Comparison of ENCODE assay signal across 8 mouse cellular contexts in the genomic region with DNA sequence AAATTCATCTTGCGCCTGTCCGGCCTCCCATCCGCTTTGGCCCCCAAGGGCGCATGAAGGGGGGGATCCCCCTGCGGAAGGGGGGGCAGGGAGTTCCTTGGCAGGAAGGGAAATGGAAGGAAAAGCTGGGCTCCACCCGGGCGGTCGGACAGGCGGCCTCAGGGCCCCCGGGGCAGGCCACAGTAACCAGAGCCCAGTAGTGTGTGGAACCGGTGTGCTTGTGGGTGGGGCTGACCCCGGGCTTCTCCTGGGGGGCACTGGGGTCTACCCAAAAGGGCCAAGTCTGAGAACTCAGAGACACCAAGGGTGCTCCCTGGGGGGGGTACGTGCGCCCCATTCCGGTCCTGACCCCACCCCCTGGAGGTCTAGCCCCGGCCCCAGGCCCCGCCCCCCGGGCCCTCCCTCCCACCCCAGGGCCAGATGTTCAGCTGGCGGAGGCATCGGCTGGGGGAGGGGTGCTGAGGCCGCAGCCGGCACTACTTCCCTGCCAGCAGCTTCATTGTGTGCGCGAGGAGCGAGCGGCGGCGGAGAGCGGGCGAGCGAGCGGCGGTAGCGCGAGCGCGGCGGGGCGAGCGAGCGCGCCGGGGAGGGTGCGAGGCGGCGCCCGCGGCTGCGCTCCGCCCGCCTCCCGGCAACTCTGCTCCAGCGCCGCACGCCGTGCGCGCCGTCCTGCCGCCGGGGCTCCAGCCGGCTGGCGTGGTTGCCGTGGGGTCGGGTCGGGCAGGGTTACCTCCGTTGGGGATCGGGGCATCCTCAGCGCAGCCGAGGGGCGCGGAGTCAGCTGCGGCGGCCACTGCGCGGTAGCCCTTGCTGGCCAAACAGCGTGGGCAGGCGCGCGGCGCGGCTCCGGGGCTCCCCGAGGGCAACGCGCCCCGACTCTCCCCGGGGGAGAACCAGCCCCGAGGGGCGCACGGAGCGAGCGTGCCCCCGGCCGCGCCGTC. TPM values are rescaled to one million over a fixed set of nuclear protein-coding genes. Genes with fewer than 3 reads are reported as not detected.
DNase-seq lines count a peak whose midpoint lies in the region; ATAC-seq lines count a peak whose summit lies in the region.

No protein-coding gene starts in this region.

- no peaks in the 10 kb centered on the region for H3K79me2 ChIP-seq in macrophage (ENCODE audit: inconsistent target)

- ATAC-seq in hindbrain, embryonic 11.5 days (ENCODE audit: low FRiP score) = peak; percentile 54

- H3K4me1 ChIP-seq in brown adipose tissue, adult 24 weeks (ENCODE audit: control insufficient read depth, insufficient read depth, insufficient read length, low read length) = peaks cover 10% of the 10 kb centered on the region
- peaks cover 39% of the 10 kb centered on the region for H3K4me1 ChIP-seq in hindbrain, embryonic 11.5 days (replicated peaks; ENCODE audit: control insufficient read depth, insufficient read depth, low read length)

- peak; percentile 89 for DNase-seq in MN1 (ENCODE audit: low spot score)
- peak; percentile 67 to 77 for DNase-seq in frontal cortex, postnatal 10 days (ENCODE audit: low spot score in 2 of 2)
- peak; percentile 92 for DNase-seq in hindbrain, embryonic 11.5 days (ENCODE audit: low spot score)
- peak; percentile 71 to 73 for DNase-seq in layer of hippocampus, postnatal 36 days
- peak; percentile 80 for DNase-seq in right cerebral cortex, adult 18-20 months
- DNase-seq in yolk sac, embryonic 10.5 days (ENCODE audit: low spot score) = peak; percentile 90

- H3K9ac ChIP-seq in hindbrain, embryonic 11.5 days (ENCODE audit: low read depth, low read length) = peak overlapping the region; percentile 99

- no peaks in the 10 kb centered on the region for H3K9me3 ChIP-seq in hindbrain, embryonic 11.5 days (ENCODE audit: control insufficient read depth, low read length)

- peak overlapping the region; percentile 85 for H3K4me2 ChIP-seq in hindbrain, embryonic 11.5 days (replicated peaks; ENCODE audit: low read depth, low read length)

- peak overlapping the region; percentile 71 for H3K4me3 ChIP-seq in brown adipose tissue, adult 24 weeks (ENCODE audit: insufficient read depth, low read depth, low read length)
- peak overlapping the region; percentile 99 for H3K4me3 ChIP-seq in hindbrain, embryonic 11.5 days (ENCODE audit: low read depth, low read length)
- H3K4me3 ChIP-seq in macrophage (ENCODE audit: inconsistent target) = peak overlapping the region; percentile 12; the same call in 1 of the 2 replicates

- H3K27me3 ChIP-seq in hindbrain, embryonic 11.5 days (ENCODE audit: control insufficient read depth, insufficient read depth, low read length) = no peaks in the 10 kb centered on the region

- H3K27ac ChIP-seq in brown adipose tissue, adult 24 weeks (replicated peaks; ENCODE audit: low read depth, low read length) = no peak overlapping the region
- peak overlapping the region; percentile 100 for H3K27ac ChIP-seq in hindbrain, embryonic 11.5 days (ENCODE audit: low read depth, low read length)
- no peak overlapping the region for H3K27ac ChIP-seq in macrophage

- H3K36me3 ChIP-seq in hindbrain, embryonic 11.5 days (ENCODE audit: control insufficient read depth, insufficient read depth, low read length) = peaks cover 14% of the 10 kb centered on the region
- H3K36me3 ChIP-seq in macrophage (ENCODE audit: inconsistent target) = no peaks in the 10 kb centered on the region

- WGBS in hindbrain, embryonic 11.5 days = under 1% methylated on average over 57 of the region's 97 CpGs
- under 1% methylated on average over 86 of the region's 97 CpGs for WGBS in macrophage (ENCODE audit: missing documents)

RNA-seq across cellular contexts. Expression of a gene that starts 0.9 kb away (rescaled TPM):
- 1.0 and 7.8 TPM in 2 replicates for polyA plus RNA-seq in brown adipose tissue, adult 24 weeks (2012; ENCODE audit: insufficient read depth, insufficient read length, missing spikeins)
- polyA plus RNA-seq in hindbrain, embryonic 11.5 days (2014; fragmentation: Nextera tagmentation; extraction: Ambion mirVana) = 28.1 and 31.4 TPM in 2 replicates
- total RNA-seq in layer of hippocampus, postnatal 36 days (2021) = 10 to 100 TPM; 17.5 to 18.7 TPM
- 10 to 100 TPM in 1 of 26 experiments, 1 to 10 TPM in 14, under 1 TPM in 7, not detected in 4; 0.33 to 19.0 (median 1.8) TPM for total RNA-seq in macrophage (2018; cell fraction: chromatin; rRNA removed)
- total RNA-seq in macrophage (2018; cell fraction: cytosol; rRNA removed) = 1 to 10 TPM in 4 of 26 experiments, under 1 TPM in 19, not detected in 3; 0.07 to 1.8 (median 0.41) TPM
- total RNA-seq in macrophage (2018; cell fraction: nucleus; rRNA removed) = 1 to 10 TPM in 10 of 26 experiments, under 1 TPM in 10, not detected in 6; 0.25 to 4.5 (median 1.0) TPM
- polyA plus RNA-seq in macrophage (2018) = 0.52 to 0.81 TPM (median 0.66 TPM) in 3 replicates

RNA-seq across cellular contexts. Expression of a gene that starts 27.1 kb away (rescaled TPM):
- polyA plus RNA-seq in brown adipose tissue, adult 24 weeks (2012; ENCODE audit: insufficient read depth, insufficient read length, missing spikeins) = 9.6 and 10.3 TPM in 2 replicates
- 79.9 and 87.6 TPM in 2 replicates for polyA plus RNA-seq in hindbrain, embryonic 11.5 days (2014; fragmentation: Nextera tagmentation; extraction: Ambion mirVana)
- total RNA-seq in layer of hippocampus, postnatal 36 days (2021) = 10 to 100 TPM; 31.6 to 38.6 TPM
- total RNA-seq in macrophage (2018; cell fraction: chromatin; rRNA removed) = 100 to 1,000 TPM in 6 of 26 experiments, 10 to 100 TPM in 20; 43.7 to 118 (median 77.6) TPM
- 10 to 100 TPM; 17.6 to 32.0 (median 25.1) TPM for total RNA-seq in macrophage (2018; cell fraction: cytosol; rRNA removed)
- total RNA-seq in macrophage (2018; cell fraction: nucleus; rRNA removed) = 10 to 100 TPM; 32.1 to 95.4 (median 52.3) TPM
- 17.5 to 29.1 TPM (median 25.8 TPM) in 3 replicates for polyA plus RNA-seq in macrophage (2018)

RNA-seq across cellular contexts. Expression of a gene that starts 50.6 kb away (rescaled TPM):
- polyA plus RNA-seq in brown adipose tissue, adult 24 weeks (2012; ENCODE audit: insufficient read depth, insufficient read length, missing spikeins) = 4,354 and 4,380 TPM in 2 replicates
- polyA plus RNA-seq in hindbrain, embryonic 11.5 days (2014; fragmentation: Nextera tagmentation; extraction: Ambion mirVana) = 762 and 780 TPM in 2 replicates
- total RNA-seq in layer of hippocampus, postnatal 36 days (2021) = 1,000 to 10,000 TPM; 1,005 to 1,018 TPM
- total RNA-seq in macrophage (2018; cell fraction: chromatin; rRNA removed) = 10 to 100 TPM in 17 of 26 experiments, 1 to 10 TPM in 8, not detected in 1; 3.1 to 75.9 (median 13.0) TPM
- total RNA-seq in macrophage (2018; cell fraction: cytosol; rRNA removed) = 100 to 1,000 TPM; 349 to 700 (median 528) TPM
- total RNA-seq in macrophage (2018; cell fraction: nucleus; rRNA removed) = 10 to 100 TPM; 17.2 to 99.4 (median 57.5) TPM
- polyA plus RNA-seq in macrophage (2018) = 220 to 440 TPM (median 391 TPM) in 3 replicates

Comparison
In these comparisons a context has a peak if more than half of its experiments do, and no peak if none do; other contexts are left out.
1. H3K4me3 ChIP-seq: peak in every context shown above with its lines; median percentile 99 in hindbrain, embryonic 11.5 days; 71 in brown adipose tissue, adult 24 weeks; 12 in macrophage.